Mouse (Mus musculus) hindbrain, embryonic 11.5 days (tissue): Measurements from ENCODE around the gene Ulbp1. TPM values are rescaled to one million over a fixed set of nuclear protein-coding genes. Genes with fewer than 3 reads are reported as not detected.

Experiments used
- ATAC-seq: fragments of 200-750 bp; cut with Nextera tagmentation; 2 replicates; pipeline ENCODE4 v1.8.0; 2017; ENCODE audit warnings: mild to moderate bottlenecking, moderate TSS enrichment, moderate library complexity; ENCODE audit not compliant: low FRiP score
- DNase-seq: peaks from one replicate; pipeline ENCODE4 v3.0.0-alpha.2; 2015; ENCODE audit warnings: low spot score
- H3K27ac ChIP-seq: fragments of 300-500 bp; sonication (generic); 2 replicates; pipeline ENCODE4 v1.5.1; 2014; ENCODE audit warnings: mild to moderate bottlenecking, low read depth, low read length
- H3K27me3 ChIP-seq: fragments of 300-500 bp; sonication (generic); 2 replicates; pipeline ENCODE4 v1.6.1; 2014; ENCODE audit warnings: mild to moderate bottlenecking, low read length, moderate library complexity, mixed read lengths; ENCODE audit not compliant: control insufficient read depth, insufficient read depth
- H3K36me3 ChIP-seq: fragments of 300-500 bp; sonication (generic); 2 replicates; pipeline ENCODE4 v1.6.1; 2014; ENCODE audit warnings: mild to moderate bottlenecking, low read length, moderate library complexity, mixed read lengths; ENCODE audit not compliant: control insufficient read depth, insufficient read depth
- H3K4me1 ChIP-seq: fragments of 300-500 bp; sonication (generic); replicated peaks from 2 replicates; pipeline ENCODE4 v1.6.1; 2014; ENCODE audit warnings: low read length, mixed read lengths; ENCODE audit not compliant: control insufficient read depth, insufficient read depth
- H3K4me2 ChIP-seq: fragments of 300-500 bp; sonication (generic); replicated peaks from 2 replicates; pipeline ENCODE4 v1.6.1; 2014; ENCODE audit warnings: mild to moderate bottlenecking, low read depth, low read length
- H3K4me3 ChIP-seq: fragments of 300-500 bp; sonication (generic); 2 replicates; pipeline ENCODE4 v1.5.1; 2014; ENCODE audit warnings: low read depth, low read length
- H3K9ac ChIP-seq: fragments of 300-500 bp; sonication (generic); 2 replicates; pipeline ENCODE4 v1.6.1; 2014; ENCODE audit warnings: low read depth, low read length
- H3K9me3 ChIP-seq: fragments of 300-500 bp; sonication (generic); 2 replicates; pipeline ENCODE4 v1.6.1; 2016; ENCODE audit warnings: low read length; ENCODE audit not compliant: control insufficient read depth
- WGBS: fragments of 180-500 bp; shearing (Covaris S2); extraction: QIAGEN DNeasy Blood & Tissue Kit; methylation state at CpG from one replicate; pipeline ENCODE4 v1.1.7; 2014; 5-methylcytosine and 5-hydroxymethylcytosine counted together
- polyA plus RNA-seq: library from polyadenylated mRNA; unstranded; fragments of >200 nt; fragmentation: Nextera tagmentation; extraction: Ambion mirVana; gene quantifications from 2 replicates; pipeline ENCODE4 v1.2.1, GENCODE M21; 2014

Ulbp1 gene
- polyA plus RNA-seq, 1 experiment from 2014 or later, result 1.2 TPM

DNA sequence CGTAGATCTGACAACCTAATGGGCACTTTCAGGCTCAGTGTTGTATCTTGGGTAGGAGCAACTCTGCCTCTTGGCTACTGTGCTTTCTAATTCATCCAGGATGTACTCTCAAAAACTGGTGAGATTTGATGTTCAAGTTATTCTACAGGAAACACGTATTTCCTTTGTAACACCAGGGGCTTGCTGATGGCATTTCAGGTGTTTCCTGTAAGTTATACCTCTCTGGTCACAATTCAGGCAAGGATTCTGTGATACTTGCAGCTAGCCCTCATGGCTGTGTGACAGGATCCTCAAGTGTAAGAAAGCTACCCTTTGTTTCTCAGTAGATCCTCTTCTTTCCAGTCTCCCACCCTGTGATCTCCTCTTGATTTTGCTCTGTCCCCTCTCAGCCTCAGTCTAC is 34.5 kb downstream of the Ulbp1 start:
- Histone ChIP-seq H3K9ac (no peak overlapping the region), H3K4me3 (no peak overlapping the region), H3K9me3 (no peaks in the 10 kb centered on the region), H3K27me3 (no peaks in the 10 kb centered on the region), H3K36me3 (no peaks in the 10 kb centered on the region), H3K4me1 (no peaks in the 10 kb centered on the region), H3K27ac (no peak overlapping the region), H3K4me2 (no peak overlapping the region)
- ATAC-seq (no peak), DNase-seq (no peak)
- 85% methylated on average over 2 of the region's 2 CpGs for WGBS

GRCm38 (mm10) chr10:7393143-7394035 is 80.0 kb downstream of the Ulbp1 start:
- WGBS, result 7% methylated on average over 51 of the region's 55 CpGs
- Histone ChIP-seq H3K4me2 (peak overlapping the region; percentile 96), H3K4me3 (peak overlapping the region; percentile 54), H3K4me1 (no peaks in the 10 kb centered on the region; the same call in 1 of the 2 replicates), H3K27ac (no peak overlapping the region), H3K9me3 (no peaks in the 10 kb centered on the region), H3K9ac (peak overlapping the region; percentile 20; the same call in 1 of the 2 replicates), H3K36me3 (no peaks in the 10 kb centered on the region), H3K27me3 (peaks cover 27% of the 10 kb centered on the region)
- ATAC-seq, result peak; percentile 17; the same call in 1 of the 2 replicates
- peak; percentile 37 for DNase-seq

DNA sequence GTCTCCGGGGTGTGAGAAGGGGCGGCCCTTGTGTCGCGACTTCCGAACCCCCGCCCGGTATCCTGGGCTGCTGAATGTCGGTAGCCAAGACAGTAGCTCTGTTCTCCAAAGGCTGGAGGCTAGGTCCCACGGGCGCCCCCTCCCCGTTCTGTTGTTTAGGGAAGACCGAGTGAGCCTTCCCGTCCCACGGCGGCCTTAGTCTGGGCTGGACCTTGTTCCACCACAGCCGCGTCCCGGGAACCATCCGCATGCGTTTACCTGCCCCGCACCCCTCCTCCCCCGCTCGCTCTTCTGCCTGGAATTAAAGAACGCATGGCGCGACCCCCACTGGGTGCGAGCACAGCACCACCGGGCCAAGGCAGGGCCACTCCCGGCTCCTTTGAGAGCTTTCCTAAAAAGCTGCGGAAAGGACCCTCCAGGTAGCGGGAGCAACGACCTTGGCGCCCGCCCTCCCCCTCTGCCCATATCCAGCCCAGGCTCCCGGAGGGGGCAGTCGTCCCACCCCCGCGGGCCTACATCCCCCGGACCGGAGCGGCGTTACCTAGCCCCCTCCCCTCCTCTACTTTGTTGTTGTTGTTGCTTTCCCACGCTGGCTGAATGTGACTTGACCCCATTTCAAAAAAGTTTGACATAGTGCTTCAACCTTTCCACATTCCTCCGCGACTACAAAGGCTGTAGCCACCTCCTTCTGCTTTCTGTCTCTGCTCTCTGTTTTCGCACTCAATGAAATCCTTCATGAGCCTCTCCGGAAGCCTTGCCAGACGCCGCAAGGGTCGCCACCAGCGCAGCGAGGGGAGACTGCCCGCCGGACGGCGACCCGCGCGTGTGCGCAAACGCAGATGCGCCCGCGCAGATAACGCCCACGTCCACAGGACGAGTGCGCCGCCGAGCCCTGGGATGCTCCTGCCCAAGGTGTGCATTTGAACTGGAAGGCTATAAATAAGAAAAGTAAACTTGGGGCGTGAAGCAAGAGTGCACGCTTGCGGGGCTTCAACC is 81.2 kb downstream of the Ulbp1 start:
- peak overlapping the region; percentile 7; the same call in 1 of the 2 replicates for H3K9ac ChIP-seq
- under 1% methylated on average over 73 of the region's 73 CpGs for WGBS
- peaks cover 27% of the 10 kb centered on the region for H3K27me3 ChIP-seq
- peak overlapping the region; percentile 54 for H3K4me3 ChIP-seq
- ATAC-seq, result peak; percentile 52
- peak overlapping the region; percentile 96 for H3K4me2 ChIP-seq
- H3K27ac ChIP-seq, result no peak overlapping the region
- no peaks in the 10 kb centered on the region; the same call in 1 of the 2 replicates for H3K4me1 ChIP-seq
- DNase-seq, result peak; percentile 63
- no peaks in the 10 kb centered on the region for H3K9me3 ChIP-seq
- H3K36me3 ChIP-seq, result no peaks in the 10 kb centered on the region

GRCm38 (mm10) chr10:7391561-7391934 is 81.9 kb downstream of the Ulbp1 start:
- Histone ChIP-seq H3K4me3 (peak overlapping the region; percentile 54), H3K27me3 (peaks cover 27% of the 10 kb centered on the region), H3K27ac (no peak overlapping the region), H3K36me3 (no peaks in the 10 kb centered on the region), H3K9ac (0 out of 2 replicates have a peak overlapping the region, but pooled peaks have one; percentile 7), H3K4me2 (peak overlapping the region; percentile 96), H3K4me1 (no peaks in the 10 kb centered on the region; the same call in 1 of the 2 replicates), H3K9me3 (no peaks in the 10 kb centered on the region)
- DNase-seq (peak; percentile 63), ATAC-seq (peak; percentile 55)
- WGBS, result under 1% methylated on average over 18 of the region's 20 CpGs

DNA sequence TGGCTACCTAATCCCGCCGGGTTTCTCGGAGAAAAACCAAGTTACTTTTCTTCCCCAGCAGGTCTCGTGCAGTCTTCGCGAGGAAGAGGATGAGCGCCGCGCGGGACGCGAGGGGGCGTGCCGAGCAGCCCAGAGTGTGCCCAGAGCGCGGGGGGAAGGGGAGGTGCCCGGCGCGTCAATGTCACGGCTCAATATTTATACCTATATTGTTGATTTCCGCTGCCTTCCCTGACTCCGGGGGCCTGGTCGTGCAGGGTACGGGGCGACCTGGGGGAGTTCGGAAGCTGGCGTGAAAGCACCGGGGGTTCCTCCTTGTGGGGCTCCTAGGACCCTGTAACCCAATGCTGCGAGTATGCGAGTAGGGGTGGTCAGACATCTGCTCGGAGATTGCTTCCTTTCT is 82.3 kb downstream of the Ulbp1 start:
- ATAC-seq (peak; percentile 68), DNase-seq (peak; percentile 60)
- Histone ChIP-seq H3K4me2 (peak overlapping the region; percentile 96), H3K9ac (0 out of 2 replicates have a peak overlapping the region, but pooled peaks have one; percentile 37), H3K27me3 (peaks cover 27% of the 10 kb centered on the region), H3K27ac (no peak overlapping the region), H3K4me1 (no peaks in the 10 kb centered on the region; the same call in 1 of the 2 replicates), H3K36me3 (no peaks in the 10 kb centered on the region), H3K4me3 (peak overlapping the region; percentile 54), H3K9me3 (no peaks in the 10 kb centered on the region)
- WGBS, result 1% methylated on average over 30 of the region's 31 CpGs

Other genes starting within 250 kb of the Ulbp1 start
- 9.3 and 9.4 TPM in 2 replicates for gene Lrp11, start 116.2 kb upstream of the Ulbp1 start, polyA plus RNA-seq
- gene Nup43, start 193.9 kb upstream of the Ulbp1 start, polyA plus RNA-seq, result 62.3 and 68.1 TPM in 2 replicates
- 145 and 146 TPM in 2 replicates for gene Pcmt1, start 207.5 kb upstream of the Ulbp1 start, polyA plus RNA-seq
- gene Lats1, start 207.6 kb upstream of the Ulbp1 start, polyA plus RNA-seq, result 15.5 and 16.1 TPM in 2 replicates